Mouse (Mus musculus): ENCODE measurements at regions not wholly inside any gene's neighbourhood (a gene's known extent, or its start where the extent isn't known, plus 50 kb on each side); places are given as distances from the start of the nearest gene placed in this dataset.

DNA sequence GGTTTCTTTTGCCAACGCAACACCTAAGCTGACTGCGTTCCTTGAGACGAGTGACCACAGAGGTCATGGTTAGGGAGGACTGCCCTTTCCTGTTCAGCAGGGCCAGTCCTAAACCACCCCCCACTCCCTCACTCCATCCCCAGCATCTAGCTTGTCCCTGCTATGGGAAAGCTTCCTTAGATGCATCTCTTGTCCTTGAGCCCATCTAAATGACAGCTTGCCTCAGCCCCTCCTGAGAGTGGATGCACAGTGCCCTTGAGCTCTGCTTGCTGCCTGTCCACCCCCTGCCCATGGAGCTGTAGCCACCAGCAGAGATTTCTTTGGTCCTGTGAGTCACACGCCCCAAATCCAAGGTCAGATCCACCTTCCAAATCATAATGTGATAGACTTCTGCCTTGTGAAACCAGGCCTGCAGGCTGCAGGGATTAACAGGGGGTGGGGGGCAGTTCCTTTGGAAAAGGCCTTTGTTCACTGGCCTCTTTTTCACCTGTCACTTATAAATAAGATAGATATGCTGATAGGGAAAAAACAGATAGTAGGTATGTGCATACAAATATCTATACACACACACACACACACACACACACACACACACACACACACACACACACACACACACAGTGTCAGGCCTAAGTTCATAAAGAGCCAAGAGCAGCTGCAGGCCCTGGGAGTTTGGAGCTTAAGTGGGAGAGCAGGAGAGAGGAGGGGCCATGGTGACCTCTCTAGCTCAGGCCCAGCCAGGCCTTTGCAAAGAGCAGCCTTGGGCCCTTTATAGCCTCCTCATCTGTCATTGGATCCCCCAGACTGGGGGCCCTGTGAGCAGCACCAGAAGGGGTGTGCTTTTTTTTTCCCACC, 56.4 kb upstream of the Adra2c start:
- in situ Hi-C loops (cut with MboI; ENCODE audit: low pct_unique_long_range_greater_than_20kb in 1 of 2, low sequenced_read_pairs in 2 of 2, unreplicated experiment in 1 of 2): no loop called here

DNA sequence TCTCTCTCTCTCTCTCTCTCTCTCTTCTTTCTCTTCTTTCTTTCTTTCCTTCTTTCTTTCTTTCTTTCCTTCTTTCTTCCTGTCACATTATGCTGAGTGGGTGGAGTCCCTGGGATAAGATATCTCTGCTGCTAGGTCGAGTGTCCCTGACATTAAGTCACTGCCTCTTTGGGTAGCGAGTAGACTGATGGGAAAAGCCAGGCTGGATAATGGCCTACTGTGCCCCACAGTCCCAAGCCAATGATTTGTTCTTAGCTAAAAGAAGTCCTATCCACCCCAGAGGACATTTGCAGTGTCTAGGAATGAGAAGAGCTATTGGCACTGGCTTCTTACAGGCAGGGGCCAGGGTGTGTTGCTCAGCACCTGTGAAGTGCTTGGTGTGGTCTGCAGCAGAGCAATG, 61.8 kb upstream of the Adra2c start:
- in situ Hi-C loops (cut with MboI; ENCODE audit: low pct_unique_long_range_greater_than_20kb in 1 of 2, low sequenced_read_pairs in 2 of 2, unreplicated experiment in 1 of 2): no loop called here

DNA sequence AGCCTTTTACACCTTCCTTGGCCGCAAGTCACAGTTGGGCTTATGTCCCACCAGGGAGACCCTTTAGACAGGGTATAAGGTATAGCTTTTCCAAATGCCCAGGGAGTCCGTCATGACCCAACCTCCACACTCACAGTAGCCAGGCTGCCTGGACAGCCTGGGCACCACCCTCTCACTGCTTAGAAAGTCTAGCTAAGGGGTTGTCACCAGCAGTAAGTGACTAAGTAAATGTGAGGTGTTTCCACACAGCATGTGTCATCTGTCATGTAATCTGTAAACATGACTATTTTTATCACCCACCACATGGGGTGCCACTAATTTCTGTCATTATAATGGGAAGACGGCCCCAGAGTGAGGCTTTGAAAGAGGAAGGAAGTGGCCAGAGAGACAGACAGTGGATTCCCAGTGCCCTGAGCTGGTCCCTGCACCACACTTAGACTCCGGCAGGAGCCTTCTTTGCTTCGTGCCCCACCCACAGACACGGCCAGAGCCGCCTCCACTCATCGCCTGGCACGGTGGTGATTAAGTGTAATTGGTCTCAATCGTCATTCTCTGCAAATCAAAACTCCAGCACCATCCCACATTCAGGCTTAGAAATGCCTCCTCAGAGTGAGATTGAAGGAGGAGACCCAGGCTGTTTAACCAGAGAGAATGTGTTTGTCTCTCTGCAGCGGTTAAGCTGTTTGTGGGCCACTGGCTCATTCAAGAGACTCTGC, 62.5 kb upstream of the Adra2c start:
- in situ Hi-C loops (cut with MboI; ENCODE audit: low pct_unique_long_range_greater_than_20kb in 1 of 2, low sequenced_read_pairs in 2 of 2, unreplicated experiment in 1 of 2): no loop called here

DNA sequence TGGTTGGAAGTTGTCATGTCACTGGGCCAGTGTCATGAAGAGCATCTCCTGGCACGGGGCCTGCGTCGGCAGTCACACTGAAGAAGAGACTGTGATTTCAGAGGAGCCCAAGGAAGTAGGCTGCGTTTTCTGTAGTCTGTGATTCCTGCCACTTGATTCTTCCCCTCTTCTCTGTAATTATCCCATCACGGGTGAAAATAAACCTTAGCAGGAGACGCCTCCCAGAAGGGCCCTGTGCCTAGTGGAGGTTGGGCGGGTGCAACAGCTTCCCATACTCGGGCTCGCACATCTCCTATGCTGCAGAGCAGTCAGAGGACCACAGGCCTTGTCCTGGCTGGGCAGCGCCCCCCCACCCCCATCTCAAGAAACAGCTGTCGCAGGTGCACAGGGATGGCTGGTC, 63.1 kb upstream of the Adra2c start:
- in situ Hi-C loops (cut with MboI; ENCODE audit: low pct_unique_long_range_greater_than_20kb in 1 of 2, low sequenced_read_pairs in 2 of 2, unreplicated experiment in 1 of 2): no loop called here

DNA sequence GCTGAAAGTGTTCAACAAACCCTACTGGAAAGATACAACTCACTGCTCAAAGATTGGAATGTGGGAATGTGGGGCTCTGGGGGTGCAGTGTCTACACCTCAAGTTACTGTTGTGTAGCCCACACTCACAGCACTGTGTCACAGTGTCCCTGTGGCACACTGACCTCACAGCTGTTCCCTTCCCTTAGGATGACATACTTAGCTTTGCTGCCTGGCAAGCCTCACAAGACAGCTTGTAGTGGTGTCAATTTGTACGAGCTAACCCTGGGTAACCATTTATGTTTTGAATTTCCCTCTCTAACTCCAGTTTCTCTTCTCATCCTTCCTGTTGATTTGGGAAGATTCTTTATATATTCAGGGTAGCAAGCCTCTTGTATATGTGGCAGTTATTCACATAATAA, 68.8 kb upstream of the Adra2c start:
- in situ Hi-C loops (cut with MboI; ENCODE audit: low pct_unique_long_range_greater_than_20kb in 1 of 2, low sequenced_read_pairs in 2 of 2, unreplicated experiment in 1 of 2): no loop called here

DNA sequence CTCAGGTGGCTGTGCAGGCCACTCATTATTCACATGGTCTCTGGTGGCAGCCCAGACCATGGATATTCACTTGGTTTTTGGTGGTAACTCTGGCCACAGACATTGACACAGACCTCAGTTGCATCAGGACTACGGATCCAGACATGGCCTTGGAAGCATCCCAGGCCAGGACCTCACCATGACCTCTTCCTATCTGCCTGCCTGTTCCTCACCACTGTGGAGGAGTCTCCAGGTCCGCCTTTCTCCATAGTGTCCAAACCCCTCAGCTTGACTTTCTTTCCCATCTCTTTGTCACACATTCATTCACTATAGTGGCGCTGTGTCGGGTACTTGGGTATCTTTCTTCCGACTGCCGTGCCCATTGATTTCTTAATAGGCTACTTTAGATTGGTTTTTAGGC, 74.1 kb upstream of the Adra2c start:
- in situ Hi-C loops (cut with MboI; ENCODE audit: low pct_unique_long_range_greater_than_20kb in 1 of 2, low sequenced_read_pairs in 2 of 2, unreplicated experiment in 1 of 2): no loop called here

DNA sequence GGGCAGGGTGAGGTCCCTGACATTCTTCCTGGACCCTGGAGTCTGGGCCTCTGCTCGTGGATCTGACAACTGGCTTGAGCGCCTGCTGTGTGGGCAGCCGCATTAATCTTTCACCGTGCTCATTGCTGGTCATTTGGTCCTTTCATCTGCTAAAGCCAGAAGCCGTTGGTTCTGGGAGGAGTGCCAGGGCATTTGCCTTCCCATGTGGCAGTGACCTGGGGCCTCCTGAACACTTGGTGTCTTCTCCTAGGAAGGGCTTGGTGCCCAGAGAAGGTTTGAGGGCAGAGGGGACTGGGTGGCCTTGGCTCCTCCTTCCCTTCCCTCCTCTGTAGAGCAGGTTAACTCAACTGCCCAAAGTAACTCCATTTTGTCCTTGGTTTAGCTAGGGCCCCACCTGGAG, 79.7 kb upstream of the Adra2c start:
- in situ Hi-C loops (cut with MboI; ENCODE audit: low pct_unique_long_range_greater_than_20kb in 1 of 2, low sequenced_read_pairs in 2 of 2, unreplicated experiment in 1 of 2): no loop called here

DNA sequence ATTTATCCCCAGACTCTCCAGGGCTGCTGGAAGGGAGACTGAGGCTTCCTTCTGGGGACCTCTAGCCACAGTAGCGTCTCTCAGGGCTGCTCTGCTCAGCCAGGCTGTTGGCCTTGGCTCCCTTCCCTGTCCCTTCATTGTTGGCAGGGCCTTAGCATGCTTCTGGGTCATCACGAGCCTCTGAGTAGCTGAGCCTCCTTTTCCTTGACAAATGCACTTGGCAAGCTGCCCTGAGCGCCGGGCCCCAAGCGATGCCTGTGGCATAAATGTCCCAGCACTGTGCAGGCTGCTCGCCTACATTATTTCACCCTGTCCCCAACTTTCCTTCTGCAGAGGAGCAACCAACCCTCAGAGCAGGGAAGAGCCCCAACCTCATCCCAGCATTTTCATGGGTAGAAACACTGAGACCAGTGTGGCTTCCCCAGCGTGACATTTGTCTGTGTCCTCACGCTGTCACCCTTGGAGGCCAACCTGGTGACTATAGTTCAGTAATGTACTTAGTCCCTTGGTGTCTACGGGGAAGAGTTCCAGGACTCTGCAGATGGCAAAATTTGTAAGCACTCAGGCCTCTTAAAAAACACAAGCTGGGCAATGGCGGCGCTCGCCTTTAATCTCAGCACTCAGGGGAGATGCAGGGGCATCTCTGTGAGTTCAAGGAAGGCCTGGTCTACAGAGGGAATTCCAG, 83.7 kb upstream of the Lrpap1 start:
- in situ Hi-C loops (cut with MboI; ENCODE audit: low pct_unique_long_range_greater_than_20kb in 1 of 2, low sequenced_read_pairs in 2 of 2, unreplicated experiment in 1 of 2): no loop called here

DNA sequence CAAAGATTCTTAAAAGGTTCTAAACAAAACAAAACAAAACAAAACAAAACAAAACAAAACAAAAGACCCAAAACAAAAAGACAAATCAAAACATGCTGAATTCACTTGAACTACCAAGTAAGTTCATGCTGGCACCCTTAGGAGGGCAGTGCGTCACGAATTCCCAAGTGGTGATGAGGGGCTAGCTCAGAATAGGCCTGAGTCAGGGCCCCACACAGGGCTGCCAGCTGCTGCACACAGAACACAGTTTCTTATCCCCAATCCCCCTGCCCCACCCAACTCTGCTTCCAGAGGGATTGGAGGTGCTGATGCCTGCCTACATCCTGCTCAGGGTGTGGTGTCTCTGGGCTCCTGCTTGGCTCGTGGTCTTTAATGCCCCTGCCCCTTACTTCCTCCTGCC, 80.3 kb upstream of the Lrpap1 start:
- in situ Hi-C loops (cut with MboI; ENCODE audit: low pct_unique_long_range_greater_than_20kb in 1 of 2, low sequenced_read_pairs in 2 of 2, unreplicated experiment in 1 of 2): no loop called here

DNA sequence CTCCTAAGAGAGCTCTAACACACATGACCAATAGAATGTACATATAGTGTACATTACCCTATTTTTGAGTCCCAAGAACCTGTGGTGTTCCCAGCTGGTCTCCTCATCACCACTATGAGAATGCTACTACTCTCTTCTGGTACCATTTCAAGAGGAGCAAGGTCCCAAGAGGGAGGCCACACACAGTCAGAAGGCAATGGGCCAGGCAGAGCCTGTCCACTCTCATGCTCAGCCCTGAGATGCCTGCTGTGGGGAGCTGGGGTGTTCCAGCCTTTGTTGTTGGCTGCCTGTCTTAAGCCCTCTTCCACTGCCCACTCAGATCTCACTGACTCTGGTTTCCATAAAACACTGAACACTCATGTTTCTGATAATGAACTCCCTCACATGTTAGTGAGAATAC, 79.7 kb upstream of the Lrpap1 start:
- in situ Hi-C loops (cut with MboI; ENCODE audit: low pct_unique_long_range_greater_than_20kb in 1 of 2, low sequenced_read_pairs in 2 of 2, unreplicated experiment in 1 of 2): no loop called here

DNA sequence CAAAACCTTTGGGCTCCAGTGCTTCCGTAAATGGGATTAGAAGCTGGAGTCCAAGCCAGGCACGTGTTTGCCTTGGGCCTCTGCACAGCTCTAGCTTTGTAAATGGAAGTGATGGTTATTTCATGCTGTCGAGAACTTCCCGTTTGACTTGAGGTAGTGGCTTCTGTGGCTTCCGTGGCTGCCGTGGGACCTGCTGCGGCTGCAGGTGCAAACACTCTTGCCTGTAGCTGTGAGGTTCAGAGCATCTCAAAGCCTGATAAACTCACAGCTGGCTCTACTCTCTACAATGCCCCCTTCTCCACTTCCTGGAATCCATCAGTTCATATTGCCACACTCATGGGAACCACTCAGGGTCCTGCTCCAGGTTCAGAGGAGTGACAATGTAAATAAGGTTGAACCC, 77.9 kb upstream of the Lrpap1 start:
- in situ Hi-C loops (cut with MboI; ENCODE audit: low pct_unique_long_range_greater_than_20kb in 1 of 2, low sequenced_read_pairs in 2 of 2, unreplicated experiment in 1 of 2): no loop called here

DNA sequence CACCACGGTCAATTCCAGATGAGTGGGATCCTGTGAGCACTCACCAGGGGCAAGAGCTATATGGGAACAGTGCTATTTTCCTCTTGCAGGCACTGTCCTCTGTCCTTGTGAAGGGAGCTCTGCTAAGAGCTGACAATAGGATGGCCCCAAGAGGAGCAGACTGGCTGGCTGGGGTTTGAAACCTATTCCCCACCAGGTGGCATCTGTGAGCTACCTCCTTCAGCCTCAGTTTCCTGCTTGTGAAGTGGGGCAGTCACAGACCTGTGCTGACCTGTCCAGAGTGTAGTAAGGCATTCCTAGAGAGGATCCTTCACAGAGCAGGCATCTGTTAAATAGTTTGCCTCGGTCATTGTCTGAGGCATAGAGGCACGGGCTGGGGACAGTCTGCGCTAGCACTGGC, 71.8 kb upstream of the Lrpap1 start:
- in situ Hi-C loops (cut with MboI; ENCODE audit: low pct_unique_long_range_greater_than_20kb in 1 of 2, low sequenced_read_pairs in 2 of 2, unreplicated experiment in 1 of 2): loop anchor here in 1 of 2 experiments (10.0 kb wide), 1 partner anchor 167 kb away; no protein-coding TSS in a partner anchor

DNA sequence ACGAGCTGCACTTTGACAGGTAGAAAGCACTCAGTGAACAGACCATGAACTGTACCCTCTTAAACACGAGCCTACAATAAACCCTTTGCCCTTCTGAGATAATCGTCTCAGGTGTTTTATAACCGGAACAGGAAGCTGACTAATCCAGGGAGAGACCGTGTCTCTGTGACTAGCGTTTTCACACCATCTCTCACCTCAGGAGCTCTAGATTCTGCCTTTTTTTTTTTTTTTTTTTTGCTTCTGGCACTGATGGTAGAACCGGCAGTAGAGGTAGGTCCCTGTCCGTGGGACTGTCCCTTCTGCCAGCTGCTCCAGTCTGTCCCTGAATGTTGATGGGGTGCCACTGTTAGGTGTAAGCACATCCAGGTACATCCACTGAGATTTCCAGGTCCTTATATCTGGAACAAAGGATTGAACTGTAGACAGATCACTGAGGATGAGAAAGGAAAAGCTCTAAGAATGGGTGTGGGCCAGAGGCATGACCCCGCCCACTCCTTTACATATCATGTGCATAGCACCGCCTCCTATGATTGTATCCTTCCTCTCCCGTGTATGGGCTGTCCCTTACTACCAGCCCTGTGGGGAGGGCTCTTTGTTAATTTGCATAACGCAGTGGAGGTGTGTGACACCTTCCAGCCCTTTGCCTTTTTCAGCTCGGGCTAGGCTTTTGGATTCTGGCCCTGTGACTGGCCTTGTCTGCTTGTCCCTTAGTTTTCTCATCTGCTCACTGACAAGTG, 70.7 kb upstream of the Lrpap1 start:
- in situ Hi-C loops (cut with MboI; ENCODE audit: low pct_unique_long_range_greater_than_20kb in 1 of 2, low sequenced_read_pairs in 2 of 2, unreplicated experiment in 1 of 2): loop anchor here in 1 of 2 experiments (10.0 kb wide), 1 partner anchor 169 kb away; no protein-coding TSS in a partner anchor

DNA sequence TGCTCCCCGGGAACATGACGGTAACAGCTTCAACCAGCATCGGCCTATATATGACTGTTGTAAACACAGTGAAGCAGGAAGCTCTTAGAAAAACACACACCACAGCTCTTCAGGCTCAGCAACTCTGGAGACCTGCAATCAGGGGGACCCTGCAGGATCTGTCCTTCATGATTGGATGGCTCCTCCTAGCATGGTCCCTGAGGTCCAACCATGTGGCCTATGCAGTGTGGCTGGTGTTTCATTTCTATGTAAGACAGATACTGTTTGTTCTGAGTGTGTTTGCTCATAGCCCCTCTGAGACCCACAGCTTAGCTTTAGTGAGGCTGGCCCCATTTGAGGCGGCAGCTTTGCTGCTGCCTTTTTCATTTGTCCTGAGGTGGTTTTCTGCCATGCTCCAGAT, 68.8 kb upstream of the Lrpap1 start:
- in situ Hi-C loops (cut with MboI; ENCODE audit: low pct_unique_long_range_greater_than_20kb in 1 of 2, low sequenced_read_pairs in 2 of 2, unreplicated experiment in 1 of 2): loop anchor here in 1 of 2 experiments (10.0 kb wide), 1 partner anchor 170 kb away; no protein-coding TSS in a partner anchor

DNA sequence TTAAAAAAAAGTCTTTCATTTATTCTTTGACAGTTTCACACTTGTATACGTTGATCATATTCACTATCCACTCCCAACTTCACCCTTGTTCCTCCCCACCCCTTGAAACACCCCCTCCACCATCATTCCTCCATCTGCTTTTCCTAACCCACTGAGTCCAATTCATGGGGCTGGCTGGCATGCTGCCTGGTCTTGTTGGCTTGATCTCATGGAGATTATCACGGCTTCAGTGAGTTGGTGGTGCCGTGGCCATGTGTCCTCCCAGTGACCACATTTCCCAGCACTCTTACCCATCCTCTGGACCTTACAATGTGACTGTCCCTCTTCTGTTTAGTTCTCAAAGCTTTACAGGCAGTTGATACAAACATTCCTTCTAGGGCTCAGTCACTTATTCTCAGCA, 65.8 kb upstream of the Lrpap1 start:
- in situ Hi-C loops (cut with MboI; ENCODE audit: low pct_unique_long_range_greater_than_20kb in 1 of 2, low sequenced_read_pairs in 2 of 2, unreplicated experiment in 1 of 2): loop anchor here in 1 of 2 experiments (10.0 kb wide), 1 partner anchor 173 kb away; no protein-coding TSS in a partner anchor

DNA sequence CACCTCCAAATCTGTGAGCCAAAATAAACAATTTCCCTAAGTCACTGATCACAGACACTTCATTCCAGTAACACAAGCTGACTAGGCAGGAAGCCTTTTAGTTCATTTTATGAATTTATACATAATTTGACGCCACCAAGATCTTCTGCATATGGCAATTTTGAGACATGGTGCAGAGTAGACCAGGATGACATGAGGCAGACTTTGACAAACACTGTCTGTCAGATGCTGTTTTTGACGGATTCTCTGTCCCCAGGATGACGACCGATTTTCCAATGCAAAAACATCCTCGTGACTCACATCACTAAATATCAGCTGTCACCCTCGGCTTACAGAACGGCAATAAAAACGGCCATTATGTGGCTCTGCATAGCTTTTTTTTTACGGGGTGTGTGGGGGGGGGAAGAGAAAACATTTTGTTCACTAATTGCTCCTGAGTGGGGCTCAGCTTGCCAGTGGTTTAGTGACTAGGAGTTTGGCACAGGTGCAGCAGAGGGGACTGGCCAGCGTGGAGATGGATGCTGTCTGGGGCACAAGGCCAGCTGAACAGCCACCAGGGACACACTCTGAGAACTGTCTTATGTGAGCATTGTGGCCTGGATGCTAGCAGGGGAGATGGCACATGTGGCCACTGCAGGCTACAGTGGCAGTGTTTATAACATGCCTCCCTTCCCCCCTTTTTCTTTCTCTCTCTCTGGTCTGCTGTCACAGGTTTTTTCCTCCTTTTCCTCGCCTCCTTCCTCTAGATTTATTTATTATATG, 65.0 kb upstream of the Lrpap1 start:
- in situ Hi-C loops (cut with MboI; ENCODE audit: low pct_unique_long_range_greater_than_20kb in 1 of 2, low sequenced_read_pairs in 2 of 2, unreplicated experiment in 1 of 2): loop anchor here in 1 of 2 experiments (10.0 kb wide), 1 partner anchor 174 kb away; no protein-coding TSS in a partner anchor

DNA sequence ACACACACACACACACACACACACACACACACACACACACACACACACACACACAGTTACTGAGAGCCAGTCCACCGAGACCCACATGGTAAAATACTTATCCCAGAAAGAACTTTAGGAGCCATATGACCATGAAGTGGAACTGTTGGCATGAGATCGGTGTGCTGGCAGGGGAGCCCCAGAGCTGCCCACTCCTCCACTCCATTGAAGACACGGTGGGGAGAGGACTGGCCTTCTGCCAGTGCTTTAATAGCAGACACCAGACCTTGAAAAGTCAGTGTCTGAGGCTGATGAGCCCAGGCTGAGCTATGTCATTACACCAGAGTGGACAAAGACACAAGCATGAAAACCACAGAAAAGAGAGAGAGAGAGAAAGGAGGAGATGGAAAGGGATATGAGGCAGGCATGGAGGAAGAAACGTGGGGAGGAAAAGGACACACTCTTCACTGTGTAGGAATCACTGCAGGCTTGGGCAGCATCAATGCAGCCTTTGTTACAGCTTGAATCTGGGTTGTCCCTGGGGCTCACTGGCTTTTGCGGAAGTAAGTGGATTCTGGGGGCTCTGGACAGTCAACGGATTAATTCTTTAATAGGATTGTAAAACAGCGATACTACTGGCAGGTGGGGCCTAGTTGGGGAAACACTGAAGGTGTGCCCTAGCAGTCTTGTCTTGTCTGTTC, 64.2 kb upstream of the Lrpap1 start:
- in situ Hi-C loops (cut with MboI; ENCODE audit: low pct_unique_long_range_greater_than_20kb in 1 of 2, low sequenced_read_pairs in 2 of 2, unreplicated experiment in 1 of 2): loop anchor here in 1 of 2 experiments (10.0 kb wide), 1 partner anchor 175 kb away; no protein-coding TSS in a partner anchor
